Mouse (Mus musculus) thymus, adult 2 months (tissue): ENCODE data around the gene Polr3e. TPM values are rescaled to one million over a fixed set of nuclear protein-coding genes. Genes with fewer than 3 reads are reported as not detected.

Experiments used
- DNase-seq: peaks from one replicate; pipeline ENCODE4 v3.0.0; 2021
- H3K27ac ChIP-seq: fragments of 200-500 bp; 2 replicates; pipeline ENCODE4 v1.5.1; 2012; ENCODE audit warnings: low read length, control low read depth; ENCODE audit not compliant: control insufficient read depth, insufficient read depth
- H3K27me3 ChIP-seq: fragments of 200-500 bp; 2 replicates; pipeline ENCODE4 v1.6.1; 2012; ENCODE audit warnings: mild to moderate bottlenecking, low read length, moderate library complexity, mixed read lengths; ENCODE audit not compliant: control insufficient read depth, insufficient read depth
- H3K36me3 ChIP-seq: fragments of 200-500 bp; 2 replicates; pipeline ENCODE4 v1.6.1; 2012; ENCODE audit warnings: mild to moderate bottlenecking, low read length, moderate library complexity; ENCODE audit not compliant: control insufficient read depth, insufficient read depth
- H3K4me1 ChIP-seq: fragments of 200-500 bp; replicated peaks from 2 replicates; pipeline ENCODE4 v1.6.1; 2012; ENCODE audit warnings: low read length; ENCODE audit not compliant: control insufficient read depth, insufficient read depth
- H3K4me3 ChIP-seq: fragments of 200-500 bp; 2 replicates; pipeline ENCODE4 v1.5.1; 2012; ENCODE audit warnings: mild to moderate bottlenecking, low read length, control low read depth, moderate library complexity; ENCODE audit not compliant: control insufficient read depth, insufficient read depth
- CTCF ChIP-seq: fragments of 200-500 bp; IDR thresholded peaks from 2 replicates; pipeline ENCODE4 v1.5.1; 2012; ENCODE audit warnings: mild to moderate bottlenecking, control low read depth, low read length, moderate library complexity, borderline replicate concordance; ENCODE audit not compliant: control insufficient read depth, poor library complexity, insufficient read depth; ENCODE audit errors: extremely low read depth
- POLR2A ChIP-seq: fragments of 200-500 bp; IDR thresholded peaks from 2 replicates; pipeline ENCODE4 v1.6.1; 2012; ENCODE audit warnings: mild to moderate bottlenecking, low read length, control low read depth, moderate library complexity; ENCODE audit not compliant: control insufficient read depth, poor library complexity, insufficient read depth; ENCODE audit errors: extremely low read depth
- WGBS: fragments of 180-500 bp; shearing (Covaris S2); methylation state at CpG from one replicate; pipeline ENCODE4 v1.1.7; 2018; 5-methylcytosine and 5-hydroxymethylcytosine counted together
- polyA plus RNA-seq: library from polyadenylated mRNA; depleted of rRNA; stranded (reverse); fragments of >200 nt; gene quantifications from 2 replicates; pipeline ENCODE4 v1.2.3, GENCODE M21; 2012; rRNA removed

The Polr3e gene
- 18.6 and 22.0 TPM in 2 replicates for polyA plus RNA-seq

DNA sequence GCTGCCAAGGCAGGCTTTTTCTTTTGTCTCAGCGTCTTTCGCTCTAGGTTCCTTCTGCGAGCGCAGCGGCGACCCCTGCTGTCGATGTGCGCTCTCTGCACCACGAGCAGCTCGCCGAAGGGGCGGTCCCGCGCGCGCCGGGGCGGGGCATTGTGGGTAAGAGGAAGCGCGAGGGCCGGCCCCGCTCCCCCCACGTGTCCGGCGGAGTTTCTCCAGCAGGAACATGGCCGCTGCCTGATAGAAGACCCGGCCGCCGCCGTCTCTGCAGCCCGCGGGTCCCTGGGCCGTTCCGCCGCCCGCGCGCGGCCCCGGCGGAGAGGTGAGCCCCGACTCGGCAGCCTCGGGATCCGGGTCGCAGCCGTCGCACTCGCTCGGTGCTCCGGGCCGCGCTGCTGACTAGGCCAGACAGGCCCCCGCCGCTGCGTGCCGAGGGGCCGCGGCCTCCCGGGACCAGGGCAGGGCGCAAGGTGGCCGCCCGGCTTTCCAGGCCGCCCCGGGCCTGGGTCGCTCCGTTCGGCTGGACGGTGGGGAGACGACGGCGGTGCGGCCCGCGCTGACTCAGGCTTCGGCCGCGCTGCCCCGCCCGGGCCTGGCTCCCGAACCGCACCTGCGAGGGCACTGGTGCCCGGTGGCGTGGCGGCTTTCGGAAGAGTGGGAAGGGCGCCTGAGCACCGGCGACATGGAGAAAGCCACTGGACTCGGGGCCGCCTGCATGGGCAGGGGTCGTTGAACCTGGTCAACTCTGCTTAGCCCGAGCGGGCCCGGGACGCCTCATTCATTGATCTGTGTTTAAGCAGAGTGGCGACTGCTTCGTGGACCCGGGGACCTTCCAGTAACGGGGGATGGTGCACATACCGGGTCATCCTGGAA lies at the start of gene Polr3e:
Gene Polr3e, plus strand, starts transcription at position 153 of the 870 bp plus-strand sequence.
- peak within 1 kb of the TSS; percentile 88 for H3K4me3 ChIP-seq
- no peaks in the 10 kb centered on the region; the same call in 1 of the 2 replicates for H3K4me1 ChIP-seq
- H3K27me3 ChIP-seq, result no peaks in the 10 kb centered on the region
- DNase-seq, result peak; percentile 99
- peak within 1 kb of the TSS; percentile 27; the same call in 1 of the 2 replicates for H3K27ac ChIP-seq
- H3K36me3 ChIP-seq, result no peaks in the 10 kb centered on the region
- under 1% methylated on average over 102 of the region's 102 CpGs for WGBS
- TF ChIP-seq POLR2A, result no peak
- peak; percentile 96 for TF ChIP-seq CTCF

DNA sequence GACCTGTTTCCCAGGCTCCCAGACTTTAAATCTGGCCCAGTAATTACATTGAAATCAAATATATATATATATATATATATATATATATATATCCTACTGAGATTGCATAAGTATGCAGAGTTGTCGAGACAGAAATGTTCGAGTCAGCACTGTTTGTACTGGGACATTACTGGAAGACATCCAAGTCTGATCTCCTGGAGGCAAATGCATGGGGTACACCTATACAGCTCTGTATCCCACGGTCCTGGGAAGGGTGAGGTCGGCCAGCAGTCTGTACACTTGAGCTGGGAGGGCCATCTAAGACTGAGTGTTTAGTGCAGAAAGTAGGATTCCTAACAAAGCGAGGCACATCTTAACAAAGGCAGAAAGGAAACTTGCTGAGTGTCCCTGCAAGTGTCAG lies 47.7 kb upstream of the Polr3e start:
- Histone ChIP-seq H3K27ac (no peak overlapping the region), H3K27me3 (no peaks in the 10 kb centered on the region), H3K4me3 (no peak overlapping the region), H3K36me3 (no peaks in the 10 kb centered on the region), H3K4me1 (peaks cover 18% of the 10 kb centered on the region)
- DNase-seq, result no peak
- 87% methylated on average over 5 of the region's 5 CpGs for WGBS
- TF ChIP-seq CTCF (no peak), POLR2A (no peak)

DNA sequence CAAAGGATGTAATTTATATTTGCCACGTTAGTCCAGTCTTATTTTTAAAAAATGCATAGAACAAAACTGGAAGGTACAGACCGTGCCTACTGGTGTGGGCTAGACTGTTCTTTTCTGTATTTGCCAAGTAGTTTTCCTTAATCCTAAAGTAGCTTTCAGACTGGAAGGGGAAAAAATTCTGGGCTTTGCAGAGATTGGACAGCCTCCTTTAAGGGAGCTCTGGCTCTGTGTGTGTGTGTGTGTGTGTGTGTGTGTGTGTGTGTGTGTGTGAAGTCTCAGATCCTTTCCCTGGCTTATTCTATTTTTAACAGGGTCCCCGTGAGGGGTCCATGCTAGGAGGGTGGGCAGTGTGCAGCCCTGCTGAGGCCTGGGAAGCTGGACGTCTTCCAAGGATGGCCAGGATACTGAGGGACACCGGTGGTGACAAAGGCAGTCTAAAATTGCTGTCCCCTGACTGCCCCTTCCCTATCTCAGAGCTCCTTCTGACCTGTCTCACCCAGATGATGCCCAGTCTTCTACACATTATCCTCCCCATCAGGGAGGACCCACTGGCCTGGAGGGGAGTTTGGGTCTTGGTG lies 47.0 kb upstream of the Polr3e start:
- TF ChIP-seq CTCF (no peak), POLR2A (no peak)
- DNase-seq, result no peak
- Histone ChIP-seq H3K4me1 (peaks cover 15% of the 10 kb centered on the region), H3K36me3 (no peaks in the 10 kb centered on the region), H3K4me3 (no peak overlapping the region), H3K27me3 (no peaks in the 10 kb centered on the region), H3K27ac (no peak overlapping the region)
- 93% methylated on average over 5 of the region's 5 CpGs for WGBS

DNA sequence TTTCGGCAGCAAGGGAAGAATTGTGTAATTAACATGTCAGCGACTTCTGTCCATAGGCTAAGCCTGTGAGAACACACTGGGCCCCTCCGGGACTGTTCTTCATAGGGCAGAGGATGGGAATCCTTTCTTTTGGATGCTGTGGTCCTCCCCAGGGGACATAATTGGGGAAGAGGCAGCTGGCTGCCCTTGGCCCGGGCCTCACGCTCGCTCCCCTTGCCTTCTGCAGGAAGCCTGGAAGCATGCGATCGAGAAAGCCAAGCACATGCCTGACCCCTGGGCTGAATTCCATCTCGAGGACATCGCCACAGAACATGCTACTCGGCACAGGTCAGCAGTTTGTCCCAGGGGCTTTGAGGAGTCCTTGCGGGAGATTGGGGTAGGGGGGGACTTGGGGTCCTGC lies 44.5 kb upstream of the Polr3e start:
- no peak overlapping the region for H3K27ac ChIP-seq
- DNase-seq, result no peak
- H3K27me3 ChIP-seq, result no peaks in the 10 kb centered on the region
- WGBS, result 94% methylated on average over 12 of the region's 12 CpGs
- H3K4me3 ChIP-seq, result no peak overlapping the region
- H3K36me3 ChIP-seq, result no peaks in the 10 kb centered on the region
- TF ChIP-seq POLR2A (no peak), CTCF (no peak)
- H3K4me1 ChIP-seq, result peaks cover 3% of the 10 kb centered on the region

DNA sequence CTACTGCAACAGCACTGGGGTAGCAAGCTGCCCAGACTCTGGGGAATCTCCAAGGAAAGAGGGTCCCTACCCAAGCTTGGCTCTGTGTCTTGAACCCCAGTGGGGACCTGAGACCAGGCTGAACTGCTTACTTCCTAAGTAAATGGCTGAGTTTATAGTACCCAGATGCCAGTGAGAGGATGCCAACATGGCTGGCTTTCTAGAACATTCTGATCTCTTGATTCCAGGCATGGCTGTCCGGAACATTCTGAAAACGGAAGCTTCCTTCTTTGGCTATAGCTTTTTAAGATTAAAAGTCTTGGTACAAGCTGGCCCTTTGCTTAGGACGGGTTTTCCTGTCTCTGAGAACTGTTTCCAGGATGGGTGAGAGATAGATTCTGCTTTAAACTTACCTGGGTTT lies 43.5 kb upstream of the Polr3e start:
- no peak for DNase-seq
- H3K27ac ChIP-seq, result no peak overlapping the region
- H3K36me3 ChIP-seq, result no peaks in the 10 kb centered on the region
- H3K4me1 ChIP-seq, result no peaks in the 10 kb centered on the region
- H3K4me3 ChIP-seq, result no peak overlapping the region
- TF ChIP-seq POLR2A (no peak), CTCF (no peak)
- WGBS, result 96% methylated on average over 3 of the region's 3 CpGs
- no peaks in the 10 kb centered on the region for H3K27me3 ChIP-seq

DNA sequence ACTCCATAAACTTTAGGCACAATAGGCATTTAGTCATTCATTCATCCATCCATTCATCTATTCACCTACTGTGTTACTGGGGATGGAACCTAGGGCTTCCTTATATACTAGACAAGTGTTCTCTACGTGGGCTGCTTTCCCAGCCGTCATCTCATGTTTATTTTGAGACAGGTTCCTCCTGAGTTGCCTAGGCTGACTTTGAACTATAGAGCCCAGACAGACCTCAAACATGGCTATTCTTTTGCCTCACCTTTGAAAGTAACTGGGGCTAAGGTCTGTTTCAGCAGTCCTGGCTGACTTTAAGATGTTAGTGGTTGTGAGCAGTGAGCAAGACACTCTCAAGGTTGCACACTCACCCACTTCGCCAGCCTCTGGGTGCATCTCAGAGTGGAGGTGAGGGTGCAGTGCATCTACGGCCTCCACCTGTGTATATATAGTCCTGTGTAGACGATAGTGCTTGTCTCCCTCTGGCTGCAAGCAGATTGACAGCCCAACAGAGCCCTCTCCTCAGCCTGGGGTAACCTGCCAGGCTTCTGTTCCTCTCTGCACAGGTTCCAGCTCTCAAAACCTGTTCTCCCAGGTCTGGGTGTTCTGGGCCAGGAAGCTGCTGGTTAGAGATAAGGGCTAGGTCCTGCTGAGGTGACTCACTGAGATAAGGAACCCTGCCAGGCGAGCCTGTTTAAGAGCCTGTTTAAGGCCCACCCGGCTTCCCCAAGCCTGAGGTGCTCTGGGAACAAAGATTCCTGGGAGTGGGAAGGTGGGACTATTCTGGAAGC lies 42.6 kb upstream of the Polr3e start:
- TF ChIP-seq POLR2A, result no peak
- TF ChIP-seq CTCF, result no peak
- WGBS, result 88% methylated on average over 7 of the region's 7 CpGs
- Histone ChIP-seq H3K27me3 (no peaks in the 10 kb centered on the region), H3K4me1 (peaks cover 3% of the 10 kb centered on the region; the same call in 1 of the 2 replicates), H3K4me3 (no peak overlapping the region), H3K36me3 (no peaks in the 10 kb centered on the region), H3K27ac (no peak overlapping the region)
- DNase-seq, result no peak
